Mouse (Mus musculus) bone marrow, adult 2 months (tissue): ENCODE measurements around the gene E330014E10Rik. TPM values are rescaled to one million over a fixed set of nuclear protein-coding genes. Genes with fewer than 3 reads are reported as not detected.
"Not testable (repeated sequence)": the region's sequence is repeated elsewhere in the genome, so short reads cannot be mapped to it uniquely, and the experiment has no call there.

Experiments
- H3K27ac ChIP-seq: fragments of 200-500 bp; 2 replicates; pipeline ENCODE4 v1.5.1; 2012; ENCODE audit warnings: low read depth, mild to moderate bottlenecking, control low read depth, inconsistent platforms, low read length; ENCODE audit not compliant: control insufficient read depth, poor library complexity, insufficient read depth
- H3K4me1 ChIP-seq: fragments of 200-500 bp; 2 replicates; pipeline ENCODE4 v1.6.1; 2011; ENCODE audit warnings: low read length; ENCODE audit not compliant: control insufficient read depth, insufficient read depth
- H3K4me3 ChIP-seq: fragments of 200-500 bp; replicated peaks from 2 replicates; pipeline ENCODE3; 2011; ENCODE audit warnings: mild to moderate bottlenecking, low read depth, low read length, control low read depth; ENCODE audit not compliant: control insufficient read depth
- CTCF ChIP-seq: fragments of 200-500 bp; IDR thresholded peaks from 2 replicates; pipeline ENCODE4 v1.5.1; 2011; ENCODE audit warnings: low read length, control low read depth; ENCODE audit not compliant: control insufficient read depth, insufficient read depth
- POLR2A ChIP-seq: fragments of 200-500 bp; IDR thresholded peaks from 2 replicates; pipeline ENCODE4 v1.6.1; 2011; ENCODE audit warnings: low read depth, mild to moderate bottlenecking, control low read depth, low read length, borderline replicate concordance; ENCODE audit not compliant: control insufficient read depth
- WGBS: fragments of 180-500 bp; shearing (Covaris S2); methylation state at CpG from one replicate; pipeline ENCODE4 v1.1.7; 2018; 5-methylcytosine and 5-hydroxymethylcytosine counted together
- polyA plus RNA-seq: library from polyadenylated mRNA; stranded (reverse); fragments of >200 nt; gene quantifications from 2 replicates; pipeline ENCODE4 v1.2.4, GENCODE M21; 2011; ENCODE audit warnings: low replicate concordance; ENCODE audit not compliant: missing spikeins, insufficient read depth, insufficient read length

Gene E330014E10Rik
- polyA plus RNA-seq, result not detected in 2 replicates

GRCm38 (mm10) chr5:95775690-95776089 lies at the start of gene E330014E10Rik:
TSS of gene E330014E10Rik (plus strand) at chr5:95775990.
- H3K4me3 ChIP-seq, H3K27ac ChIP-seq, H3K4me1 ChIP-seq: not testable (repeated sequence)
- WGBS, result no CpG with 5 or more reads among the region's 2 CpGs

GRCm38 (mm10) chr5:95736073-95736472 lies 39.7 kb upstream of the E330014E10Rik start, which contains the start of gene Gm7978:
TSS of gene Gm7978 (minus strand) at chr5:95736173.
- WGBS, result no CpG with 5 or more reads among the region's 1 CpGs
- not testable (repeated sequence) for H3K27ac ChIP-seq

DNA sequence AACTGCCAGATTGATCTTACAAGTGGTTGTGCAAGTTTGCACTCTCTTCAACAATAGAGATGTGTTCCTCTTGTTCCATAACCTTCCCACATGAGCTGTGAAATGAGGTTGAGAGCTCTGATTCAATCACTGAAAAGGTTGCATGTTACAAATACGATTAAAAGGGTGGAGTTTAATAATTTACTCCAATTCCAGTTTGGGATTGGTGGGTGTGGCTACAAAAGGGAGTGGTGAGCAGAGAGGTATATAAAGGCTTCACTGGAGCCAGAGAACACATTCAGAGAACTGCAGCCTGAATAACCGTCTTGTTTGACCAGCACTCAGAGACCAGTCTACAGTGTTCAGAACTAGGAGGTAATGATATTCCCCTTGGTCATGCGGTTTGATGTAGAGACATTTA lies 34.1 kb upstream of the E330014E10Rik start, which contains the start of gene Gm7982:
TSS of gene Gm7982 (plus strand) at position 301 of the 400 bp plus-strand sequence.
- not testable (repeated sequence) for H3K4me3 ChIP-seq, H3K27ac ChIP-seq, H3K4me1 ChIP-seq
- no CpG with 5 or more reads among the region's 3 CpGs for WGBS

More at GRCm38 (mm10) chr5:95736073-95736472, 39.7 kb upstream of the E330014E10Rik start, which contains the start of gene Gm7978:
- H3K4me1 ChIP-seq, H3K4me3 ChIP-seq: not testable (repeated sequence)

GRCm38 (mm10) chr5:95810841-95811240 lies 35.1 kb downstream of the E330014E10Rik start:
- not testable (repeated sequence) for H3K4me1 ChIP-seq, H3K4me3 ChIP-seq, H3K27ac ChIP-seq
- 57% methylated on average over 2 of the region's 2 CpGs for WGBS

DNA sequence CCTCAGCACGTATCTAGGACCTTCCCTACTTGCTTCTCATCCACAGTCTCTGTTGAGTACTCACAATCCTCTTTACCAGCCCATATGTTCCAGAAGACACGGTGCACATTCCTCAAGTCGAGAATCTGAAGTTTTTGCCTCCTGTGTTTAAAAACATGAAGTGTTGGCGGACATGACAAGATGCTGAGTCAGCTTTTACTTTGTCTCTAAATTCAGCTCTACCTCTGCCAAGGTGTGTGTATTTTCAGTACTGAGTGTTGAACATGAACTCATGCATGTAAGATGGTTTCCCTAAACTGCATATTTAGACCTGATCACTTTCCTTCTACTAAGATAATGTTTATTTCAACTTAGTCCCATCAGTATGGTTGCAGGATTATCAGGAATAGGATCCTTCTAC lies 60.8 kb downstream of the E330014E10Rik start:
- Histone ChIP-seq H3K27ac (no peak overlapping the region), H3K4me1 (no peaks in the 10 kb centered on the region), H3K4me3 (no peak overlapping the region)
- 71% methylated on average over 4 of the region's 4 CpGs for WGBS
- no peak for TF ChIP-seq POLR2A
- TF ChIP-seq CTCF, result no peak

DNA sequence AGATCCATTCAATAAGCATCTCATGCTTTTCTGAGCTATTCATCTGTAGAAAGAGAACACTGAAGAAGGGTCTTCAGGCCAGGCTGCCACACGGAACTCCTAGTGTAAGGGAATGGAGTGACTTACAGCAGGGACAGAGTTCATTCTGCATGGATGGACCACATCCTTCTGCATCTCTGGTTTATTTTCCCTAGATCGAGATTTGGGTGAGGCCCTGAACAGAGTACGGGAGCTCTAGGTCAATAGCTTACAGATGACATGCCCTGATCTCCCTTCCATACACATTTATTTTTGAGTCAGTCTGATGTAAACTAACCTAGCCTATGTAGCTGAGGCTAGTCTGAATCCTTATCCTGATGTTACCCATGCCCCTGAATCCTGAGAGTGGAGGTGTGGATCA lies 78.2 kb downstream of the E330014E10Rik start:
- TF ChIP-seq CTCF (no peak), POLR2A (no peak)
- Histone ChIP-seq H3K27ac (no peak overlapping the region), H3K4me3 (no peak overlapping the region), H3K4me1 (no peaks in the 10 kb centered on the region)
- 81% methylated on average over 3 of the region's 3 CpGs for WGBS

Other genes starting within 250 kb of the E330014E10Rik start
- not detected in 2 replicates for gene Gm7971, start 181.1 kb upstream of the E330014E10Rik start, polyA plus RNA-seq
- not detected in 2 replicates for gene Gm7978, start 39.8 kb upstream of the E330014E10Rik start, polyA plus RNA-seq
- gene Gm7982, start 34.0 kb upstream of the E330014E10Rik start, polyA plus RNA-seq, result not detected in 2 replicates
- gene Cxcl13, start 181.0 kb downstream of the E330014E10Rik start, polyA plus RNA-seq, result not detected in 2 replicates